Mouse (Mus musculus): ENCODE measurements at regions not wholly inside any gene's neighbourhood (a gene's known extent, or its start where the extent isn't known, plus 50 kb on each side); places are given as distances from the start of the nearest gene placed in this dataset.

DNA sequence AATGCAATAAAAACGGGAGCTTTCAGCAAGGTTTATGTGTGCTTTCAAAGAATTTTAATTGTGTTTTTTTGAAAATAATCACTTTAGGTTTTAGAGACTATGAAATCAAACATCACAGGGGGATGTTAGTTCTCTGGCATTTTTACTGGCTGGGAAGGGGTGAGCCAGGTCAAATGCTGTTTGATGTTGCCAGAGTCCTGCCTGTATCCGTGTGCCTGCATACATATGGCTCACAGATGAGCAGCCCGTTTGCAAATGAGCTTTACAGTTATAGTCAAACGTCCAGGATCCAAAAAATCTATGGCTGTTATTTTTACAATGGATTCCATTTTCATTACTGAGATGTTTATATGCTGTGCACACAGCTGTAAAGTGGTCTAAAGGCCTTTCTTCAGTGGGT, 354.7 kb downstream of the Ice1 start:
- no peak for DNase-seq (ENCODE audit: low spot score in 2 of 2)

DNA sequence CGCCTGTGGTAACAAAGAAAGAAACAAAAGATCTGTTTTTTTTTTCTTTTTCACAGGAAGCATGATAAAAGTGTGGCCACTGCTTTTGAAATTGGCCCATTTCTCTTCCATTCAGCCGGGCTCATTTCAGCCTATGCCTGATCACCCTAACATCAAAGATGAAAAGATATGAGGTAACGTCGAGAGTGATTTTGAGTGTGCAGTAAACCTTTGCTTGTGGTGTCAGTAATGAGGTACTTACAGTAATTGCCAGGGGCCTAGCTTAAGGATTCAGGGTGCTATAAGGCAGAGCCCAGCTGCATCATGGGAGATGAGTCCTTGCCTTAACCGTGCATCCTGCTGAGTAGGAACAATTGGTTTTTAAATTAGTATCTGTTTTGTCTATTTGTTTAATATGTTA, 354.2 kb downstream of the Ice1 start:
- DNase-seq (ENCODE audit: low spot score in 2 of 2): no peak

DNA sequence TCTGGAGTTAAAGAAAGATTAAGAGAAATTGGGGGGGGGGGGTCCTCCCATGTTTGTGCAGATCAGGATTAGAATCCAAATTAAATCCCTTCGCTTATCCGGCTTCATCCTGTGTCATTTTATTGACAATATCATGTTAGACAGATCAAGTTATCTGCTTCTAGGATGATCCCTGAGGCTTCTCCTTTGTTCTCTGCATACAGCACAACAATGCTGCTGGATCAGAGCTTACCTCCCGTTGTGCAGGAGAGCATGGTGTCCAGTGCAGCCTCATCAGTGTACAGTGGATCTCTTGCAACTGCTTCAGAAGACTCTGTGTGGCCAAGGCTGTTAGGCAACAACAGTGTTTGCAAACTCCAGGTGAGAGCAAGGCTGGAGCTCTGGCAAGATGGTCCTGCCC, 344.7 kb downstream of the Ice1 start:
- DNase-seq (ENCODE audit: low spot score in 2 of 2): no peak

DNA sequence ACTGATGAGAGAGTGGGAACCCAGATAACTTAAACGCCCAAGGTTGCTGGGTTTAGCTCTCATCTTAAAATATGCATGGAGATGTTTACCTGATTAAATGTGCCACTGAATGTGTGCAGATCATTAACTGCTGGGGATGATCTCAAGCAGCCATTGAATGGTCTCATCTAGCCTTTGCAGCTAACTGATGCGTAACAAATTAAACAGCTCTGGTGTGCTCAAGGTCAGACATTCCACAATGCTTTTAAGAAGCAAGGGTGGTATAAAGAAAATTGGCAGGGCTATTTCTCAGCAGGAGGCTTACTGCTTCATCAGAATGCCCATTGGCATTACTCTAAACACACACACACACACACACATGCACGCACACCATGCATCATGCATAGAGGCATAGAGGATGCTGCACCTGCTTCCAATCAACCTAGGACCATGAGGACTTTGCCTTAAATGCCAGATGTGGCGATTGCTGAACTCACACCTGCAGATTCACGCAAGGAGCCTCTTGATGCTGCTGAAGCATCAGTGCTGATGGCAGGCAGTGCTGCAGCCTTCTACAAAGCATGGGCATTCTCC, 333.4 kb downstream of the Ice1 start:
- DNase-seq (ENCODE audit: low spot score in 2 of 2): no peak

DNA sequence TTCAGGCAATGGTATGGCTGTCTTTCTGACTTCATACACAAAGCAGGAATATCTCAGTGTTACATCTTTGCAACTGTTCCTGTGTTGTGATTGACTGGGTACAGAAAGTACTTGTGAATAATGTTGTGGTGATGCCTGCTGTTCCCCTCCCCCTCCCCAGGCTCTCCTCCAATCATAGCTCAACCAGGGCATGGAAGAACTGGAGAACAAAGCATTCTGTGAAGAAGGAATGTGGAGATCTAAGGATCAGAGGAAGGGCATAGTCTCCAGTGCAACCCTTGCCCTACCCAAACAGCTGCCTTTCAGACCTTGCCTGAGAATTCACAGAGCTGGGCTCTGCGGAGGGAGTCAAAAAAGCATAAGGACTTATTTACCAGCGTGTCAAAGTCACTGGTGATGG, 326.9 kb downstream of the Ice1 start:
- no peak for DNase-seq (ENCODE audit: low spot score in 2 of 2)

DNA sequence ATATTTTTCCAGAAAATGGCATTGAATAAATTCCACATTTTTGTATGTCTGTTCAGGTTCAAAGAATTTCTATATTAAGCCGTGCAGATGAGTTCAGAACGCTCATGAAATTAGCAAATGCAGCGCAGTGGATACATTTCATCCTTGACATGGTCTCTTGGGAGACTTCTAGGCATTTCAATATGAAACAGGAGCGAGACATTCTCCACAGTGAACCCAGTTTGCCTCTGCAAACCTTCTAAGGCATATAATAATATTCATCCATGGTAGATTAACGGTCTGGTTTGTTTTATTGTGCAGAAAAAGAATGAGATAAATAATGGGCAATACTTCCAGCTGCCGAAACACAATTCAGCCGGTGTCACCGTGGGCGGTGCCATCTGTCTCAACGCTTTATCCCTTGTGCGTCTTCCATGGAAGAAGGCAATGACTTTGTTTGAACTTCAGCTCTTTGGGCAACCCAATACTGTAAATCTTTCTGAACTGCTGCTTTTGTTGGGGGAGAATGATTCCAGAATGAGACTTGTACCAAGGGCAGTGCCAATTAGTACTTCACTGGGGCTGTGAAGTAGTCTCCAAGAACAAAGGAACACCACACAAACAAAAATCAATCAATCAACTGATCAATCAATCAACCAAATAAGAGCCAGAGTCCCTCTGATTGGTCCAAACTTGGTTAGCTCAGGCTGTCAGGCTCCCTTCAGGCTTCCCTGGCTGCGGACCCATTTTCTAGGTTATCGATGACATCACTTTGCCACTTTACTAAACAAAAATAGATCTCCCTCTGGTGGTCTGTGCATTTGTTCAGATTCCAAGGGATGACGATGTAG, 326.0 kb downstream of the Ice1 start:
- no peak for DNase-seq (ENCODE audit: low spot score in 2 of 2)

DNA sequence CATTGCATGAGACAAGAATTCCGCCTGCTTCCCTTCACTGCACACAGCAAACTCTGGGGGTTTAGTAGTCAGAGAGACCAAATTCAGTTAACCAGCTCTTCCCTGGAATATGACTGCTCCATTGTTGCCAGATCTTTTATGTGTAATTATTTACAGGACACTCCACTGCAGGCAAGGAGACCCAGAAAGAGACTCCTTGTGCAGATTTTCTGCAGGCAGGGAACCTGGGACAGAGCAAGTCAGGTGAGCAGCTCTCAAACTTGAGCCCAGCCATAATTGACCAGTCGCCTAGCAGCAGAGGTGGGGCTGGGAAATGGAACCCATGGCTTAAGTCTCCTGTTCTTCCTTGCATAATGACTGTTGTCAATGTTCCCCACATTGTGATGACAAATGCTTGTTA, 324.2 kb downstream of the Ice1 start:
- DNase-seq (ENCODE audit: low spot score in 2 of 2): no peak

DNA sequence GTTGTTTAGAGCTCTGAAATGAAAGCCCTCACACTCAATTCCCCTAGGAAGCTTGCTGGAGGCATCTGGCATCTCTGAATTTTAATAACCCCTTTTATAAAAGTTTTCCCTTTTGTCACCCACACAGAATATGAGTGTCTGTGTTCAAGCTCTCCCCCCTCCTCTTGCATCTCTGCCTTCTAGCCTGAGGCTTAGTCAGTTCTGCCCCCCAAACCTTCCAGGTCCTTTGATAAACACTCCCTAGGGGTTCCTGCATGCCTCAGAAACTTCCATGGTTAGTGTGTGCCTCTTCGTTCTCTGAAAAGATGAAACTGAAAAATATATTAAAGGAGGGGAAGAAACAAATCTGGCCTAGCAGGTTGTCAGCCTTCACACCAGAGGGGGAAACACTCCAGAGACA, 313.9 kb downstream of the Ice1 start:
- DNase-seq (ENCODE audit: low spot score in 2 of 2): no peak

DNA sequence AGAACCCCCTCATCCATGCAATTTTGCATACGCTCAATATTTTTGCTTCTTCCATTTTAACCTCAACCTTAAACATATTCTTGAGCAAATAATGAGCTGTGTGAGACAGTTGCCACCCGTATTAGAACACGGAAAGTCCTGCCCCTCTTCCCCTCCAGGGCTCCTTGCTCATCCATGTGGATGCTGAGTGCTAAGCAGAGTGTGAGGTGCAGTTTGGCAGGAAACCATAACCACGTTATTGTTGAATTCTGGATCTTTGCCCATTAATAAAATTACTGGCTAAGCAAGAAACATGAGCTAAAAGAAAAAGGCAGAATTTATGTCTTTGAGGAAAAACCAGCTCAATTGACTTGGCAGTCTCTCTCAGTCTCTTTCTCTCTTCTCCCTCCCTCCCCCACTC, 301.4 kb downstream of the Ice1 start:
- no peak for DNase-seq (ENCODE audit: low spot score in 2 of 2)

DNA sequence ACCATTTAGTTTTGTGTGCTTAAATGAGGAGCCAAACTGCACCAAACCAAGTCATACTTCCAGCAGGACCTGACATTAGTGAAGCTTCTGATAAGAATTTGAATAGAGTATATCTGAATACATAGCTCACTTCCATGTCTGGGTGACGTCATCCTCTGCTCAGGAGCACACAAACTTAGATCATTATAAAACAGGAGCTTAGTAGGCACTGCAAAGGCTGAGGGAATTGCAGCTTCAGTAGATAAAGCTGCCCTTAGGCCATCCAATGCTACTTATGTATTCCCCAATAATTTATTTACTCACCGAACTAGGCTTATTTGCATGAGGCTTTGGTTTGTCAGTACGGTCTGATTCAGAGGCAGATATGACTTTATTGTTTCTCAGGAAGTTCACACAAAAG, 297.0 kb downstream of the Ice1 start:
- DNase-seq (ENCODE audit: low spot score in 2 of 2): no peak

DNA sequence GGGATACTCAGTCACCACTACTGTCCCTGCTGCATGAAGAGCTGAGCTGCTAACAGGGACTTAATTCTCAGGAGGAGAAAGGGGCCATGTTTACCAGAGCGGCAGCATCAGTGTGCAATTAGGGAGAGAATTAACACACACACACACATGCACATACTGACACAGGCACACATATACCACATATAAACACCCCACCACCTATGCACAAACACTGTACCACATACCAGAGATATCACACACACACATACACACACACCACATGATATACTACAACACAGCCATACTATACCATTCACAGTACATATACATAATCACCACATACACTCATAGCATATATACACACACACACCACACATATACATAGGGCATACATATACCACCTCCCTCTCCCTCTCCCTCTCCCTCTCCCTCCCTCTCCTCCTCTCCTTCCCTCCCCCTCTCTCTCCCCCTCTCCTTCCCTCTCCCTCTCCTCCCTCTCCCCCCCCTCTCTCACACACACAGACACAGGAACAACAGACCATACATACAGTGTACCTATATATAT, 294.2 kb downstream of the Ice1 start:
- DNase-seq (ENCODE audit: low spot score in 2 of 2): no peak

DNA sequence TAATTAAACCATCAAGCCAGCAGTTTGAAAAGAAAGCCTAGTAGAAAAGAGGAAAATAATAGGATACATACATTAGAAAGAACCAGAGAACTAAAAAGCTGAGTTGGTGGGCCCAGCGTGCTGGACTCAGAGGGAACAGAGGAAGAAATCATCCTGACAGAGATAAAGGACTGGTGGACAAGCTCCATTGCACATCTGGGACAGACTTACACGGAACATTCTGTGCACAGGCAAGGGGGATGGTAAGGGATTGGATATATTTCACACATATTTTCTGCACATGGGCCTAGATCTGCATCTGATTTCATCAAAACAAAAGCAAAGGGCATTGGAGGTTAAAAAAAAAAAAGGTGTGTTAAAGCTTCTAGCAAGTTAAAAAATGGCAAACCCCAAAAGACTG, 293.5 kb downstream of the Ice1 start:
- no peak for DNase-seq (ENCODE audit: low spot score in 2 of 2)

DNA sequence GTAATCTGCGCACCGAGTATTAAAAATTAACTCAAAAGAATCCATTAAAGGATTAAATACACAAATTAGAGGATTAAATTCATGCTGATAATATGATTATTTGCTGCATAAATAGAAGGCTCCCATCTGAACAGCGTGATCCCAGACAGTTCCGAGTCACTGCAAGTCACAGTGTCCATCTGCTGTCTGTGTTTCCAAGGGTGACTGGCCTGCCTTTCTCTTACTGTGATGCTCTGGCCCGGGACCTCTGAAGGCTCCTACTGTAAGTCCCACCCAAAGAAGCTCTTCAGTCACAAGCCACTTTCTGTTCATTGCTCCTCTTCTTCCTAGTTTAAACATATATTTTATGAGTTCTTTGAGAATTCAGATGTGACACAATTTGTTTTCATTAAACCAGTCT, 293.1 kb downstream of the Ice1 start:
- DNase-seq (ENCODE audit: low spot score in 2 of 2): no peak

DNA sequence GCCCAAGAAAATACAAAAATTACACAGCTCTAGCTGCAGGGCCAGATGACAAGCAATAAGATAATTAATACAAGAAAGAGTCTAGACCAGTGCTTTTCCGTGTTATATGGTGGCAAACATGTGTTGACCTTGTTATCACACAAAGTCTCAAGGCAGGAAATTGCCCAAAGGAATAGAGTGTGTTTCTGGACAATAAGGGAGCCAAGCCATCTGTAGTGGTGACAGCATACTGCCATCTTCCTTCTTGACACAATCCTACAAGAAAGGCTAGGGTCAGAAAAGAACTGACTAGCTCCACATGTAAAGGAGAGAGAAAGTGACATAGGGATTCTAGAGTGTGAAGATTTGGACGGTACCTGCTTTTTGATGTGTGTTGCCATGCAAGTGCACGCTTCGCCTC, 289.0 kb downstream of the Ice1 start:
- DNase-seq (ENCODE audit: low spot score in 2 of 2): no peak

DNA sequence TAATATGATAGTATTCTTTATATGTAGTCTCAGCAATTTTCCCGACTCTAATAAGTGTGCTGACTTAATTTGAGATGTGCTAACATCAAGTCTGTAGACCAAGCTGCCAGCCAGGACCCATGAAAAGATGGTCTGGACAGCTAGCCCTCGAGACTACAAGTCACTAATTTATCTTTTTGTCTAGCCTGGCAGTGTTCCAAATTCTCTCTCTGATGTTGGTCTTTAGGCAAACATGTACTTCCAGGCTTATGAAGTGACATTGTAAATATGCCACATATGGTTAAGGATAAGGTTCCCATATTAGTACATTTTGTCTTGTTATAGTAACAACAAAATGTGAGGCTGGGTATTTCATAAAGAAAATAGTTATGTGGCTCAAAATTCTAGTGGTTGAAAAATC, 288.5 kb downstream of the Ice1 start:
- no peak for DNase-seq (ENCODE audit: low spot score in 2 of 2)

DNA sequence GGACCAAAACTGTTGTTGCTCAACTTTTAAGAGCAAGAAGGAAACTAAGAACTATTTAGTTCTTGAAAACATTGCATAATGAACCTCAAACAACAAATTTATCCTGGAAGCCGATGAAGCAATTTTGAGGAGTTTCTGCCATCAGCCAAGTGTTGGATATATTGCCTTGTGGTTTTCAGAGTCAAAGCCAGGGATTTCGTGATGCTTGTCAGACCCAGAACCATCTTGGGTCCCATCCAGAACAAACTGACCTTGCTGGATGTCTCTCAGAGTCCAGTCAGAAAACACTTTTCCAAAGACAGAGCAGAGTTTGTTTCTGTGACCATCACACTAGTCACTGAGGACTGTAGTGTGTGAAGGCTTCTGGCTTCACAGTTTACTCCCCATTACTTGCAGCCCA, 267.8 kb downstream of the Ice1 start:
- DNase-seq (ENCODE audit: low spot score in 2 of 2): no peak

DNA sequence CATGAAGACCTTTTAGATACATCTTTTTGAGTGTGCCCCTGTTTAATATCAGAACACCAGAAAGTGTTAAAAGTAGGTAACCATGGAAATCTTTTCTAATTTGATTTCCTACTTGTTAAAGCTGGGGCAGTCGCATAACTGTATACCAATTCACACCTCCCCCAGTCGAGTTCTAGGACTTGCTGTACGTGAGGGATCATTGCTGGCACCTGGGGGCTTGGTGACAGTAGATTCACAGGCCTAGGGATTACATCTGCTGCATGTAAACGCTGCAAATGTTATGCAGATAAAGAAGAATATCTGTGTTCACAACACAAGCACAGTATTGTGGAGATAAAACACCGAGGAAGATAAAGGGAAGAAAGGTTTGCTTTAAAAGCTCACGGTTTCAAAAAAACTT, 256.7 kb downstream of the Ice1 start:
- DNase-seq (ENCODE audit: low spot score in 2 of 2): no peak

DNA sequence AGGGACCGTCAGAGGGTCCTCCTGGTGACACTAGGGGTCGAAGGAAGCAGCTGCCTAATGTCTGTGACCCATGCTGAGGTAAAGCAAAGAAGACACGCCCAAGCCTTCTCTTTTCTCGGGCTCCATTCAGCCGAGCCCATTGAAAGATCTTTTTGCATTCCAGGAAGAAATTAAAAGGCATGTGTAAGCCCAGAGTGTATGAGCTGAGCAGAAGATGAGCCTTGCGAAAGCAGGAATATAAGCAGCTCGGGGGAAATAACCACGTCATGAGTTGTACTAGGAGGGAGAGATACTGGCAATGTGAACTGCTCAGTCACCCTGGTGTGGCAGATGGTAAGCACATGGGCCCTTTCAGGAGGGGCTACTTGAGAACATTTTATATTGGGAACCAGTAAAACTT, 252.1 kb downstream of the Ice1 start:
- no peak for DNase-seq (ENCODE audit: low spot score in 2 of 2)

DNA sequence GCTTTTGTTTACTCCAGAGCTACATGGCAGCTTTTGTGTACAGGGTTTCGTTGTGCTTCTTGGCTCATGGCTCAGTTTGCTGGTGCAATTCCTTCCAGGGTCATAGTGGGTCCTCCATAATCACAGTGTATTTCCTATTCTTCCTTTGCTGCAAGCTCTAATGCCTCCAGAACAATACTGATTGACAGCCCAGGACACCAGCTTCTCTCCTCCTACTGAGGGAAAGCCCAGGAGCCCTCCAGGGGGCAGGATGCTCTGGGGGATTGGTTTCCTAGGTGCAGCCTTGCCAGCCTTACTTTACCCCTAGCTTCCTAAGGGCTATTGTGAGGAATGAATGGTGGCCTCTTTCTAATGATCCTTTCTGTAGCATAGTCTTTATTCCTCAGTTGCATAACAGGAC, 224.6 kb downstream of the Ice1 start:
- no peak for DNase-seq (ENCODE audit: low spot score in 2 of 2)

DNA sequence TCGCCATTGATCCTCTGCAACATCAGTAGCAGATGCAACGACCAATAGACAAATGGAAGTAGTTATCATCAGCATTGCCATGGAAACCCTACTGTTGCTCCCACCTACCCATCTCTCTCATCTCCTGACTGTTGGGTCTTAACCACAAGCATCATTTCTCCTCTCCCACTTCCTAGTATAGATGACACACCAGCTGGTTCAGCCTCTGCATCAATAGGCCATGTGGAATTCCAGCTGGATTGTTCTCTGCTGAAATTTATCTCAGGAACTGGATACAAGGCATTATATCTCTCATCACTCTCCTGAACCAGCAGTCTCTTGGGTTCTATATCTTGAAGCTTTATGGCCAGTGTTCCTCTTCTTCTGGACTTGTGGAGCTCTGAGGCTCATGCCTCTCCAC, 219.3 kb downstream of the Ice1 start:
- DNase-seq (ENCODE audit: low spot score in 2 of 2): no peak

DNA sequence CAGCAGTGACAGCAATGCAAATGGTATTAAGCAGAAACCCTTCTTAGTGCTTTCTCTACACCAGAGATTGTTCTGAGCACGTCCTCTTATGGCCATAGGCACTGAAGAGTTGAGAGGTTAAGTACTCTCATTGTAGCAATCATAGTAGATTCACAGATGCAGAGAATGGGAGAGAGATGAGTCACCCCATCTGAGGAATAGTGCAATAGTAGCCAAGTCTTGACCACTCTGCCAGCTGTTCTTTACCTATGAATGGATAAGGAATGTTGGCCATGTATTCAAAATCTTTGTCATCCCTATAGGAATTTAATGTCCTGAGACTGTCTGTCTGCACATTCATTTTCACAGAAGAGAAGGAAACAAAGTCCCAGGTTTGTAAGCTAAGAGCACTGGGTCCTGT, 198.0 kb downstream of the Ice1 start:
- no peak for DNase-seq (ENCODE audit: low spot score in 2 of 2)

DNA sequence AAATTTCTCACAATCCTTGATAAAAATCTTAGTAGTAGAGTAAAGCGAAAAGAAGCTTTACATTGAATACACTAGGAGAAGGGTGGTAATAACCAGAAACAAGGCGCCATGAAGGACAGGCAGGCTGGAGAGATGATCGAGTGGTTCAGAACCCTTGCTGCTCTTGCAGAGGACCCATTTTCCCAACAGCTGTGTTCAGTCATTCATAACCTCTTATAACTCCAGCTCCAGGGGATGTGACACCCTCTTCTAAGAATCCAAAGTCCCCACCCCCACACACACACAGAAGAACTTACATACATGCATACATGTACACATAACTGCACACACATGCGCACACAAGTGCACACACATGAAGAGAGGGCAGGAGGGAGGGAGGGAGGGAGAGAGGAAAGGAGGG, 190.5 kb downstream of the Ice1 start:
- DNase-seq (ENCODE audit: low spot score in 2 of 2): no peak

DNA sequence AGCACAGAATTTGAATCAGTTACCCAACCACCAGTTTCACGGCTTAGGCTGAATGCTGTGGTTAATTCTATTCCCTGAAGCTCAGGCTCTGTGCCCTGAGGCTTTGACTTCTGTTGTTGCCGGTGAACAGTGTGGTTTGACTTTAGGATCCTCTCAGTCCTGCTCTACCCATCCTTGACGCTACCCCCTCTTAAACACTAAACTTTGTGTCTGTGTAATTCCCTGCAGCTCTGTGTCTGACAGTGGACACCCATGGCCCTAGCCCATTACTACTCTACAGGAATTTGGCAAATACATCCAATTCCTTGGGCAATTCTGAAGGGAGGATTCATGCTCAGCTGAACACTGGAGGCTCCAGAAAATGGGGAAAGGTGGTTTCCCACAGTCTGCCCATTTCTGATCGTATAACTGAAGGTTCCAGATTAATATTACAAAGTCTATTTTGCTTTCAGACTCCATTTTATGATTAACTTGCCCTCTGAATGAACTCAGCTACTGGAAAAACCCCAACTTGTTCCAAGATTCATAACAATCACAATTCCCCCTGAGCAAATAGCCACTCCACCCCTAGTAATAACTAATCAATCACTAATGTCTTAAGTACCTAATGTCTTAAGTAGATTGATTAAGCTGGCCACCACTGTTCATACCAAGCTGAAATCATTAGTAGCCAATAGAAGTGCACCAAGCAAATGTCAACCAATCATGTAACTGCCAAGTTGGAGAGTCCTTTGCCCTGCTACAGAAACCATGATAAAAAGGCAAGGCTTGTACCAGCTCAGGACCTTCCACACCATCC, 182.6 kb downstream of the Ice1 start:
- DNase-seq (ENCODE audit: low spot score in 2 of 2): no peak

All from thymus, postnatal 10 days (tissue).